Mouse (Mus musculus) megakaryocyte, embryonic 14.5 days (primary cell): Measurements from ENCODE around the gene Ppp1r9a.

Source experiments
- FLI1 ChIP-seq: IDR thresholded peaks from 2 replicates; pipeline ENCODE4 v1.6.1; 2012; ENCODE audit warnings: low read length, inconsistent platforms, mixed read lengths
- GATA1 ChIP-seq: IDR thresholded peaks from 3 replicates; pipeline ENCODE4 v1.6.1; 2012; ENCODE audit warnings: mixed read lengths, low read length, inconsistent platforms, borderline replicate concordance

- TF ChIP-seq GATA1 (no peak), FLI1 (no peak)
These were observed 276.5 kb downstream of the Ppp1r9a start for GRCm38 (mm10) chr6:5179189-5179588.
